Mouse (Mus musculus) forebrain, postnatal 0 days (tissue): ENCODE measurements at regions not wholly inside any gene's neighbourhood (a gene's known extent, or its start where the extent isn't known, plus 50 kb on each side); places are given as distances from the start of the nearest gene placed in this dataset.

ENCODE experiments used
- ATAC-seq: fragments of 200-750 bp; cut with Nextera tagmentation; 2 replicates; pipeline ENCODE4 v1.8.0; 2017; ENCODE audit warnings: mild to moderate bottlenecking, moderate library complexity
- DNase-seq: peaks from one replicate; pipeline ENCODE4 v3.0.0-alpha.2; 2015
- H3K27ac ChIP-seq: fragments of 300-500 bp; sonication (generic); 2 replicates; pipeline ENCODE4 v1.5.1; 2014; ENCODE audit warnings: low read depth, mild to moderate bottlenecking, antibody characterized with exemption, low read length, moderate library complexity, mixed read lengths
- H3K27me3 ChIP-seq: fragments of 300-500 bp; sonication (generic); 2 replicates; pipeline ENCODE4 v1.6.1; 2014; ENCODE audit warnings: mild to moderate bottlenecking, low read length, mixed read lengths; ENCODE audit not compliant: insufficient read depth
- H3K36me3 ChIP-seq: fragments of 300-500 bp; sonication (generic); 2 replicates; pipeline ENCODE4 v1.6.1; 2014; ENCODE audit warnings: mild to moderate bottlenecking, moderate library complexity; ENCODE audit not compliant: insufficient read depth
- H3K4me1 ChIP-seq: fragments of 300-500 bp; sonication (generic); 2 replicates; pipeline ENCODE4 v1.6.1; 2014; ENCODE audit warnings: antibody characterized with exemption; ENCODE audit not compliant: insufficient read depth
- H3K4me2 ChIP-seq: fragments of 300-500 bp; sonication (generic); 2 replicates; pipeline ENCODE4 v1.6.1; 2014; ENCODE audit warnings: low read depth, mild to moderate bottlenecking, moderate library complexity
- H3K4me3 ChIP-seq: fragments of 300-500 bp; sonication (generic); 2 replicates; pipeline ENCODE4 v1.5.1; 2014; ENCODE audit warnings: low read depth, low read length, mixed read lengths
- H3K9ac ChIP-seq: fragments of 300-500 bp; sonication (generic); 2 replicates; pipeline ENCODE4 v1.6.1; 2014; ENCODE audit warnings: mild to moderate bottlenecking
- H3K9me3 ChIP-seq: fragments of 300-500 bp; sonication (generic); 2 replicates; pipeline ENCODE4 v1.6.1; 2016; ENCODE audit warnings: low read length
- CTCF ChIP-seq: sonication (generic); IDR thresholded peaks from 2 replicates; pipeline ENCODE4 v1.5.1; 2016; ENCODE audit warnings: antibody characterized with exemption, control low read depth, low read depth
- WGBS: fragments of 180-500 bp; shearing (Covaris S2); extraction: QIAGEN DNeasy Blood & Tissue Kit; methylation state at CpG from one replicate; pipeline ENCODE4 v1.1.7; 2014; 5-methylcytosine and 5-hydroxymethylcytosine counted together

GRCm38 (mm10) chr11:63424319-63424718, 295.5 kb downstream of the Pmp22 start:
- H3K9ac ChIP-seq, result no peak overlapping the region
- 68% methylated on average over 3 of the region's 3 CpGs for WGBS
- DNase-seq (no peak), ATAC-seq (no peak)
- H3K4me1 ChIP-seq, result no peaks in the 10 kb centered on the region
- H3K36me3 ChIP-seq, result no peaks in the 10 kb centered on the region
- H3K27ac ChIP-seq, result no peak overlapping the region
- no peak overlapping the region for H3K4me3 ChIP-seq
- H3K4me2 ChIP-seq, result no peak overlapping the region
- H3K27me3 ChIP-seq, result no peaks in the 10 kb centered on the region
- no peaks in the 10 kb centered on the region for H3K9me3 ChIP-seq
- no peak for TF ChIP-seq CTCF

- no peak overlapping the region for H3K4me2 ChIP-seq
- H3K36me3 ChIP-seq, result no peaks in the 10 kb centered on the region
- DNase-seq (no peak), ATAC-seq (no peak)
- H3K9me3 ChIP-seq, result no peaks in the 10 kb centered on the region
- 28% methylated on average over 11 of the region's 11 CpGs for WGBS
- H3K27ac ChIP-seq, result no peak overlapping the region
- TF ChIP-seq CTCF, result no peak
- H3K9ac ChIP-seq, result no peak overlapping the region
- H3K4me1 ChIP-seq, result no peaks in the 10 kb centered on the region
- no peaks in the 10 kb centered on the region for H3K27me3 ChIP-seq
- no peak overlapping the region for H3K4me3 ChIP-seq
Measured at GRCm38 (mm10) chr11:63425741-63426140, 297.0 kb downstream of the Pmp22 start.

DNA sequence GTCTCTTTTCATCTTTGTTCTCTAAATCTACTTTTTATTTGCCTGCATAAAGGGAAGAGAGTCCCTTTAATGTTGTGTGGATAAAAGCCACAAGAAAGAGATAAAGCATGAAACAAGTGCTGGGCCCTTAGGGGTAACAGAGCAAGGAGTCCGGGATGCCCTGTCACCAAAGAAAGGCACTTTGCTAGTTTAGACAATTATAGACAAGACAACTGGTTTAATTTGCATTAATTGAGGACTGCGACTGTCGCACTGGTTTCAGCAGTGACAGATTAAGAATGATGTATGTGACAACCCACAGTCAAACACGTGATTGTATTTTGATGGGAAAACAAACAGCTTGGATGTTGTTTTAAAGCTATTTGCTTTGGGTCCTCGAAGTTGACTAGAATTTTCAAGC, 325.0 kb downstream of the Pmp22 start:
- Histone ChIP-seq H3K27ac (no peak overlapping the region), H3K36me3 (no peaks in the 10 kb centered on the region), H3K4me2 (no peak overlapping the region), H3K4me1 (no peaks in the 10 kb centered on the region), H3K9ac (no peak overlapping the region), H3K4me3 (no peak overlapping the region), H3K9me3 (peaks cover 9% of the 10 kb centered on the region; the same call in 1 of the 2 replicates), H3K27me3 (no peaks in the 10 kb centered on the region)
- 23% methylated on average over 5 of the region's 5 CpGs for WGBS
- TF ChIP-seq CTCF, result no peak
- DNase-seq (no peak), ATAC-seq (no peak)

DNA sequence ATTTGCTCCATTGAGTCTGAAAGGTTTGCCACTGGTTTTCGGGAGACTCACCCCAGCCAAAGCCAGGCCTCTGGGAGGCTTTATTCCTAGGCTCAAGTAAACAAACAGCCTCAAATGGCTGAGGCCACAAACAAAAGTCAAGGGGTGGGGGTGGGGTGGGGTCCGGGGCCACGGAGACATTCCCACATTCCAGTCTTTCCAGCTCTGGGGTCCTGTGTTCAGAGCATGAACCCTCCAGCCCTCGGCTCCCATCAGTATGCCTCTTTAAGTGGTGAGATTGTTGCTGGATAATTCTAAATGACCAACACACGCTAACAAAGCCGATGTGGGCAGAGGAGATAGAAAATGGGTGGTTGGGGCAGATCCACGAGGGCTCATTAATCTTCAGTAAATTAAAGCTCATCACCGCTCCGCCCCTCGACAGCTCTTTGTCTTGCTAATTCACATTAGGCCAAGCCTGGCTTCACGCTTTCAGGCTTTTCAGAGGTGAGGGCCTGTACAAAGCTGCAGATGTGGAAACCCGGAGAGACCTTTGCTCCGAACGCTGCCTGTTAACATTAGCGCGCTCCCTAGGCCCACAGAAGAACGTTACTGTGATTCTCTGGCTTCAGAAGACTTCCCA, 326.2 kb downstream of the Pmp22 start:
- Histone ChIP-seq H3K9ac (no peak overlapping the region), H3K36me3 (no peaks in the 10 kb centered on the region), H3K27me3 (no peaks in the 10 kb centered on the region), H3K27ac (no peak overlapping the region), H3K9me3 (peaks cover 9% of the 10 kb centered on the region; the same call in 1 of the 2 replicates), H3K4me3 (no peak overlapping the region), H3K4me2 (no peak overlapping the region), H3K4me1 (no peaks in the 10 kb centered on the region)
- no peak for DNase-seq
- no peak for TF ChIP-seq CTCF
- 8% methylated on average over 17 of the region's 17 CpGs for WGBS
- ATAC-seq, result no peak; the same call in 1 of the 2 replicates

GRCm38 (mm10) chr11:63456356-63456755, 327.6 kb downstream of the Pmp22 start:
- 65% methylated on average over 3 of the region's 3 CpGs for WGBS
- Histone ChIP-seq H3K4me3 (no peak overlapping the region), H3K36me3 (no peaks in the 10 kb centered on the region), H3K4me2 (no peak overlapping the region), H3K27me3 (no peaks in the 10 kb centered on the region), H3K9ac (no peak overlapping the region), H3K9me3 (peaks cover 9% of the 10 kb centered on the region; the same call in 1 of the 2 replicates), H3K4me1 (no peaks in the 10 kb centered on the region), H3K27ac (no peak overlapping the region)
- no peak for ATAC-seq
- TF ChIP-seq CTCF, result no peak
- DNase-seq, result no peak

- no peaks in the 10 kb centered on the region for H3K27me3 ChIP-seq
- 84% methylated on average over 5 of the region's 5 CpGs for WGBS
Measured at GRCm38 (mm10) chr11:63457250-63457649, 328.5 kb downstream of the Pmp22 start.

GRCm38 (mm10) chr11:63460146-63460545, 331.4 kb downstream of the Pmp22 start:
- no peak for DNase-seq
- TF ChIP-seq CTCF, result no peak
- Histone ChIP-seq H3K27ac (no peak overlapping the region), H3K4me2 (no peak overlapping the region), H3K36me3 (no peaks in the 10 kb centered on the region), H3K9ac (no peak overlapping the region), H3K27me3 (no peaks in the 10 kb centered on the region; the same call in 1 of the 2 replicates), H3K4me1 (no peaks in the 10 kb centered on the region), H3K9me3 (no peaks in the 10 kb centered on the region), H3K4me3 (no peak overlapping the region)
- no peak for ATAC-seq
- WGBS, result 82% methylated on average over 7 of the region's 7 CpGs

More at GRCm38 (mm10) chr11:63457250-63457649, 328.5 kb downstream of the Pmp22 start:
- no peaks in the 10 kb centered on the region for H3K36me3 ChIP-seq
- H3K4me2 ChIP-seq, result no peak overlapping the region
- no peak for DNase-seq
- TF ChIP-seq CTCF, result no peak
- H3K4me3 ChIP-seq, result no peak overlapping the region
- H3K27ac ChIP-seq, result no peak overlapping the region
- no peak for ATAC-seq
- H3K9ac ChIP-seq, result no peak overlapping the region
- H3K4me1 ChIP-seq, result no peaks in the 10 kb centered on the region
- peaks cover 3% of the 10 kb centered on the region; the same call in 1 of the 2 replicates for H3K9me3 ChIP-seq
